Mouse (Mus musculus) spleen, embryonic (tissue): ENCODE data around the gene Tra2b.
"Not testable (repeated sequence)": the region's sequence is repeated elsewhere in the genome, so short reads cannot be mapped to it uniquely, and the experiment has no call there.

ENCODE experiments used
- CTCF ChIA-PET: fragments of 350-600 bp; sonication (Branson Sonifier 250); formaldehyde crosslinking; loops from one replicate; lab custom pipeline; 2022; lab: Charles Lee

Gene Tra2b

GRCm38 (mm10) chr16:22265849-22266376, at the start of gene Tra2b:
Gene Tra2b (minus strand): TSS chr16:22266005.
- CTCF ChIA-PET = interaction anchor here (0.7 kb wide), 1 partner anchor 1806 kb away, joined by 3 read pairs; no protein-coding TSS in a partner anchor

DNA sequence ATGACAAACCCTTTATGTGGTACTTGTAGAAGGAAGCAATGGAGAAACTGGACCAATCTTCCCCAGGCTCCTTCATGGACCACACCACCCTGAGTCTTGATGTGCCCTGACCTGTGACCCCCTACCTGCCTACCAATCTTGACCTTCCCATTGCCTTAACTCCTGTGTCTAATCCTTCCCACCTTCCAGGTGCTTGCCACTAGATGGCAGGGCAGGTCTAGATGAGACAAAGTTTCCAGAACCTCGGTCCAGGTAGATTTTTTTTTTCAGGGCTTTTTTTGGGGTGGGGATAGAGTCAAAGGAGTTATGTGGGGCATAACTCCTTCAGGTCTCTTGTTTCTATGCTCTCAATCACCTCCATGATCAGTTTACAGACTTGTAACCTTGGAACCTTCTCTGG, 44.8 kb upstream of the Tra2b start:
- CTCF ChIA-PET = no interaction called here

GRCm38 (mm10) chr16:22302606-22303005, 36.8 kb upstream of the Tra2b start:
- CTCF ChIA-PET = no interaction called here

GRCm38 (mm10) chr16:22301378-22301777, 35.6 kb upstream of the Tra2b start:
- CTCF ChIA-PET = no interaction called here

DNA sequence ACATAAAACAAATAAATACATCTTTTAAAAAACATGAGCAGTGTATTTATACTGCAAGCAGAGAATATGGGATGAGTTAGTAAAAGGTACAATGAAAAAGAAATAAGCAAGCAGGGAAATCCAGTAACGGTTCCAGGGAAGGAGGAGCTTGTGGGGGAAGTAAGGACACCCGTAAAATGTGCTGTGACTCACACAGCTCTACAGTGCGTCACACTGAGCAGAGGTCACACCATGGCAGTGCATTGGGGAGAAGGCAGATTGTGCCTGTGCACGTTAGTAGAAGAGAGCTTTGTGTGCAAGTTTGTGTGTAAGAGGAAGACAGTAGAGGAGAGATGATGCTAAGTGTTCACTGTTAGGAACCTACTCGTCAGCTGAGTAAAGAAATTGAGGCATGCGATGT, 31.1 kb upstream of the Tra2b start:
- CTCF ChIA-PET = no interaction called here

GRCm38 (mm10) chr16:22294812-22295211, 29.0 kb upstream of the Tra2b start:
- CTCF ChIA-PET = not testable (repeated sequence)

DNA sequence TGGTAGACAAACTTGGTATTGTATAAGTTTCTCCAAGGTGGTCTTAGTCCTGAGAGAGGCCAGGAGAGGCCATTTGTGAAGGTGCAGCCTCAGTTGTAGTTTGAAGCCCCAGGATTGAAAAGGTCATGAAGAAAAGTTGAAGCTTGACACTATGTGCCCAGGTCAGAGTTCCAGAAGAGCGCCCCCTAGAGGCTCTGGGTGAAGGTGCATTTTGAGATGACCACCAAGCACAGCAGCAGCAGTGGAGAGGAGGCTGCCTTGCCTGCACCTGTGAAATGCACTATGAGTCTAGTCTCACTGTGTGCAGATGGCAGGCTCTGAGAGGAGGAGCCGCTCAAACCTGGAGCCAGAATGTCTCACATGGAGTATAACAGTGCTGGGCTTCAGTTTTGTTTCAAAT, 27.8 kb upstream of the Tra2b start:
- CTCF ChIA-PET = no interaction called here

GRCm38 (mm10) chr16:22292394-22292793, 26.6 kb upstream of the Tra2b start:
- CTCF ChIA-PET = no interaction called here

GRCm38 (mm10) chr16:22289643-22290042, 23.8 kb upstream of the Tra2b start:
- CTCF ChIA-PET = no interaction called here

DNA sequence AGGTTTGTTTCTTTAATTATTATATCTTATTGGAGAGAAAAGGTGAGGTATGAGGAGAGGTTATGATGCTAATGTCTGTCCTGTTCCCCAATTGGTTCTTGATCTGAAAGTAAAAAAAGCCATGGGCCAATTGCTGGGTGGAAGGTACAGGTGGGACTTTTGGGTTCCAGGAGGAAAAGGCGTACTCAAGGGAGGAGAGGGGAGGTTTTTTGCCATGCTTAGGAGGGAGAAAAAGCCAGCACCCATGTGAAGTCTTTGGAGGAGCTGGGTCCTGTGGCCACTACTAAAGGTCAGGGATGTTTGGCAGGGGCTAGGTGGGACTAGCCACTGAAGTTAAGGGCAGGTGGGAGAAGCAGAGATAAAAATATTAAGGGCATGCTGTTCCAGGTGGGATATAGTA, 21.2 kb upstream of the Tra2b start:
- CTCF ChIA-PET = no interaction called here

DNA sequence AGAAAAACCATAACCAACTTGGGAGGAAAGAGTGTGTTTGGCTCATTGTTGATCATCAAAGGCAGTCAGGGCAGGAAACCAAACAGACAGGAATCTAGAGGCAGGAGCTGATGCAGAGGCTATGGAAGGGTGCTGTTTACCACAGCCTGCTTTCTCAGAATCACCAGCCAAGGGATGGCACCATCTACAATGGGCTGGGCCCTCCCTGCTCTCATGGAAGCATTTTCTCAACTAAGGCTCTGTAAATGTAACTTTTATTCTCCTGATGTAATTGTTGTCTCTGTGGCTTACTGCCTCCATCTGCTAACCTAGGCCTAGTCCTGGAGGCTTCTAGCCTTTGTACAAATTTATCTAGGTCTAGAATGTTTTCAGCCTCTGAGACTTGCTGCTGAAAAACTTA, 10.7 kb upstream of the Tra2b start:
- CTCF ChIA-PET = no interaction called here

GRCm38 (mm10) chr16:22275142-22275541, 9.3 kb upstream of the Tra2b start:
- CTCF ChIA-PET = no interaction called here

DNA sequence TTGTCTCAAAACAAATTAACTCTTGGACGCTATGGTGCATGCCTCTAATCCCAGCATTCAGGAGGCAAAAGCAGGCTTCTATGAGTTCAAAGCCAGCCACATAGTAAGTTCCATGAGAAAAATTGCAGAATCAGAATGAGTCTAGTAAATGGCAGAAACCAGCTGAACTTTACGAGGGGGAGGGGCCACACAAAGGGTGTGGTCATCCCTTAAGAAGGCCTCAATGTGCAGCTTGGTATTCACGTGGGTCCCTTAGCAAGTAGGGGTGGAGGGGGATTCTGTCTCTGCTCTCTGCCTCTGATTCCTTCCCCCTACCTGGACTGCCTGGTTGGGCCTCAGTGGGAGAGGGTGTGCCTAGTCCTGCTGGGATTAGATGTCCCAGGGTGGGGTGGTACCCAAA, 4.7 kb upstream of the Tra2b start:
- CTCF ChIA-PET = no interaction called here

DNA sequence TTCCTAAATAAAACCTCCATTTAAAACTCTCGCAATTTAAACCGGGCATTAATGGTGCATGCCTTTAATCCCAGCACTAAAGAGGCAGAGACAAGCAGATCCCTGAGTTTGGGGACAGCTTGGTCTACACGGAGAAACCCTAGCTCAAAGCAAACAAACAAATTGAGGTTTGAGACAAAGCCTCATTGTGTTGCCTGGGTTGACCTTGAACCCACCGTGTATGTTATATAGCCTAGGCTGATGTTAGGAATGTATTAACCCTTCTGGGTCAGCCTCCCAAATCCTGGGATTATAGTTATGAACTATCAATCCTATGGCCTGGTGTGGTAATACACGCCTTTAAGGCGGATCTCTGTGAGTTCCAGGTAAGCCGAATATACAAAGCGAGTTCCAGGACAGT, 579 bp upstream of the Tra2b start:
- CTCF ChIA-PET = no interaction called here

DNA sequence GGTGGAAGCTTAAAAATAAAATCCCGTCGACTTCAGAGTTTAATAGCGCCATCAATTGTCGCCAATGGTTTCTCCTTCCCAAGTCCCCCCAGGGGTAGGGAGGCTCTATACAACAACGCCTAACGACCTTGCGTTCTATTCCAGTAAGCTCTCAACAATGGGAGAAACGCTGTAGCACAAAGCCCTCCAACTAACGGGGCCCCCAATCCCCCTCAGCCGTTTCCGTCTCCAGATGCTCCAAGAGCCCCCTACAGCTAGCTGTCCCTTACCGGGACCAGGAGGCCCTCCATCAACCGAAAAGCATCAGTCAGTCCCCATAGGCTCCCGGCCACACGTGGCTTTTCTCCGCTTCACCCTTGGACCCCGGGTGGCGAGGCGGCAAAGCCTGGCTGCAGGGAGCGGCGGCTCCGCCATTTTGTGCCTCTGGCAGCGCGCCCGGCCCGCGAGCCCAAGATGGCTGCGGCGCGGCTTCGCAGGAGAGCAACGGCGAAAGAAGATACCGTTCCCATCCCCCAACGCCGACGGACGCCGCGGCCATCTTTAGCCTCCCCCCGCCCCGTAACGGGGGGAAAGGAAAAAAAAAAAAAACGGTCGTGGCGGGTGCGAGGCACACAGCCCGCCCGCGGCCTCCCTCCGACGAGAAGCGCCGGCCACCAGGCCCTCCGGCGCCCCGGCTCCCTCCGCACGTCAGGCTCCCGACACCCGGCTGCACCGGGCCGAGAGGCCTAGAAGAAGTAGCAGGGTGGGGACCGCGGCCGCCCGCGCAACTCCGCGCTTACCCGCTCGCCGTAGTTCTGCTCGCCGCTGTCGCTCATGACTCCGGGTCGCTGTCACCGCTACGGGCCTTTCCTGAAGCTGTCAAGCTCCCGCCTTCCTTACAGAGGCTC, 600 bp downstream of the Tra2b start:
- CTCF ChIA-PET = interaction anchor here (0.7 kb wide), 1 partner anchor 1807 kb away, joined by 3 read pairs; no protein-coding TSS in a partner anchor

DNA sequence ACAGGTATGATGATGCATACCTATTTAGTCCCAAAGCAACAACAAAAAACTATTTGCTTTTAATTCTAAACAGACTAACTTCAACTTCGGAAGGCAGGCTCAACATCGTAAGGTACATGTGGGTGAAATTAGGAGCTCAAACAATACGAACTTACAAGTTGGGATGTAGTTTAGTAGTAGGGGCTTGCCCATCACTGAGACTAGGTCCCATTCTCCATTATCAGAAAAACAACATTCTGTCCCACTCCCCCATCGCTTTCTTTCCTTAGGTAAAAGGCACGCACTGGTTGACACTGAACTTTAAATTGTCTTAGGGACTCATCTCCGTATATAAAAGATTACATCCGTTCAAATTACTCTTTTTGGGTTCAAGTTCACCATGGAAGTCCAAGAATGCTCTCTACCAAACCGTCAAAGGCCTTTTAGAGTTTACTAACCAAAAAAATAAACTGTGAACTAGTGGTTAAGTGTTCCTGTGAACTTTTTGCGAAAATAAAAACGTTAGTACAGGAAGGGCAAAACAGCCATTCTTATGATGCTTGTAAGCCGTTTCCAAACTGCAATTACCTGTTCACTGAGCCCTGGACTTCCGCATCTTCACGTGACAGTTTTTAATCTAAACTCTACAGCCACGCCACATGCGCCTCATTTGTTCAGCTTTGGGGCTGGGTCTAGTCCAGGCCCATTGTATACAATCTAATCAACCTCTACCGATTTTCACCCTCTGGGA, 1.4 kb downstream of the Tra2b start:
- CTCF ChIA-PET = no interaction called here

- CTCF ChIA-PET = interaction anchor here (0.7 kb wide), 1 partner anchor 128 kb away, joined by 28 read pairs; no protein-coding TSS in a partner anchor
Measured at GRCm38 (mm10) chr16:22263124-22263523, 2.7 kb downstream of the Tra2b start.

GRCm38 (mm10) chr16:22261563-22261962, 4.2 kb downstream of the Tra2b start:
- CTCF ChIA-PET = interaction anchor here (0.7 kb wide), 1 partner anchor 382 kb away, joined by 7 read pairs; no protein-coding TSS in a partner anchor

DNA sequence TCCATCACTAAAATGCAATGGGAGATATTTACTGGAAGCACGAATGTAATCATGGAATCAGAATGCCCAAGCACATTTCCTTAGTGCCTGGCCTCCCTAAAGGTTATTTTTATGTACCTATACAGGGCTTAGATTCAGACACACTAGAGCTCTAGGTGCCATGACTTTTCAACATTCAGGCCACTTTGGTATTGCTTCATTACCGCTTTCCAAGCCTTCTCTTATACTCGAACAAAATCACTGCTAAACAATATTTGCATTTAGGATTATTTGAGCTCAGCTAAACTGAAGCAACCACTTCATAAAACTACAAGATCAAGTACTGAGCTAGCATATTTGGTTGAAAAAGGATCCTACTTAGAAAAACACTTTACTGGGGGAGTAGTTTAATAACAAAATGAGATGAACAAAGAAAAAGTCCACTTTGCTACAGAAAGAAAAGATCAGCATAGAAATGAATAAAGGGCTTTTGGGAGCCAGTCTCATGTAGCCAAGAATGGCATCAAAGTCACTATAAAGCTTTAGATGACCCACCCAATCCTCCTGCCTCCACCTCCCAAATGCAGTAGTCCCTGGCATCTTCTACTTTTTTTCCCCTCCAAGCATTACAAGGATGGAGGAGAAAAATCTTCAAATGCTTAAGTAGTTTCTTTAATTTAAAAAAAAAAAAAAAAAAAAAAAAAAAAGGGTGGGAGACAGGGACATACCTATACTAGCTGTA, 5.2 kb downstream of the Tra2b start:
- CTCF ChIA-PET = interaction anchor here (0.7 to 1.0 kb wide), 2 partner anchors 10 to 381 kb away, joined by 4 to 7 read pairs; no protein-coding TSS in a partner anchor

DNA sequence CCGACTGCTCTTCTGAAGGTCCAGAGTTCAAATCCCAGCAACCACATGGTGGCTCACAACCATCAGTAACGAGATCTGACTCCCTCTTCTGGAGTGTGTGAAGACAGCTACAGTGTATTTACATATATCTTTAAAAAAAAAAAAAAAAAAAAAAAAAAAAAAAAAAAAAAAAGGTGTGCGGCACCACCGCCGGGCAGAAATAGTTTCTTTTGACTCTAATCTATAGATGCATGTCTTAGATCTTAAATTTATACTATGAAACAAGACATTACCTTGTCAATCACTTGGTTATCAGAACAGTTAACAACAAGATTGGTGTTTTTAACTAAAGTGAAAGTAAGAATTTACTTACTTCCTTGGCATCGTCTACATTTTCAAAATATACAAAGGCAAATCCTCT, 13.6 kb downstream of the Tra2b start:
- CTCF ChIA-PET = interaction anchor here (0.6 kb wide), 1 partner anchor 13 kb away, joined by 6 read pairs; no protein-coding TSS in a partner anchor

- CTCF ChIA-PET = interaction anchor here (0.7 kb wide), 1 partner anchor 10 kb away, joined by 4 read pairs; no protein-coding TSS in a partner anchor
Measured at GRCm38 (mm10) chr16:22250307-22250706, 15.5 kb downstream of the Tra2b start.
